Mouse (Mus musculus): ENCODE measurements around the gene Man1b1.

DNA sequence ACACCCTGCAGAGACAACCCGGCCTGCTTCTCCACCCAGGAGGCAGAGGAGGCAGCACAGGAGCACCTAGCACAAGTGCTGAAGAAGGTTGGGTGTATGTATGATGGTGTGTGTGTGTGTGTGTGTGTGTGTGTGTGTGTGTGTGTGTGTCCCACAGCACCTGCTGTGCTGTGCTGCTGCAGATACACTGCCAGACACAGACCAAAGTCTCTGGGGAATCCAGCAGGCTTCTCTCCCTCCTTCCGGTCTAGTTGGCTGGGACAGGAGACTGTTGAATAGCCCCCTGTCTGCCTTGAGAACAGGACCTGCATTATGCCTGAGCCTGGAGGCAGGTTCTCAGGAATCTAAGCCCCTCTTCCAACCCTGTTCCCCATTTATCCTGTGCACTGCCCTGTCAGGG lies 41.3 kb downstream of the Man1b1 start:
- TF ChIP-seq POLR2A (IDR thresholded peaks at IDR 0.05; ENCODE audit: insufficient read depth, low read length), result no peak
- no peak for TF ChIP-seq CTCF (IDR thresholded peaks at IDR 0.05; ENCODE audit: low read depth, low read length)
